Mouse (Mus musculus) frontal cortex, postnatal 14 days (tissue): ENCODE results near the gene Gnb2.
A peak's percentile ranks its signal among the peaks of the same experiment; 100 is the strongest.

ENCODE experiments used
- DNase-seq, 2 experiments: peaks; one replicate each; pipeline ENCODE4 v3.0.0; 2022; ENCODE audit warnings: low spot score in 2 of 2

The Gnb2 gene

DNA sequence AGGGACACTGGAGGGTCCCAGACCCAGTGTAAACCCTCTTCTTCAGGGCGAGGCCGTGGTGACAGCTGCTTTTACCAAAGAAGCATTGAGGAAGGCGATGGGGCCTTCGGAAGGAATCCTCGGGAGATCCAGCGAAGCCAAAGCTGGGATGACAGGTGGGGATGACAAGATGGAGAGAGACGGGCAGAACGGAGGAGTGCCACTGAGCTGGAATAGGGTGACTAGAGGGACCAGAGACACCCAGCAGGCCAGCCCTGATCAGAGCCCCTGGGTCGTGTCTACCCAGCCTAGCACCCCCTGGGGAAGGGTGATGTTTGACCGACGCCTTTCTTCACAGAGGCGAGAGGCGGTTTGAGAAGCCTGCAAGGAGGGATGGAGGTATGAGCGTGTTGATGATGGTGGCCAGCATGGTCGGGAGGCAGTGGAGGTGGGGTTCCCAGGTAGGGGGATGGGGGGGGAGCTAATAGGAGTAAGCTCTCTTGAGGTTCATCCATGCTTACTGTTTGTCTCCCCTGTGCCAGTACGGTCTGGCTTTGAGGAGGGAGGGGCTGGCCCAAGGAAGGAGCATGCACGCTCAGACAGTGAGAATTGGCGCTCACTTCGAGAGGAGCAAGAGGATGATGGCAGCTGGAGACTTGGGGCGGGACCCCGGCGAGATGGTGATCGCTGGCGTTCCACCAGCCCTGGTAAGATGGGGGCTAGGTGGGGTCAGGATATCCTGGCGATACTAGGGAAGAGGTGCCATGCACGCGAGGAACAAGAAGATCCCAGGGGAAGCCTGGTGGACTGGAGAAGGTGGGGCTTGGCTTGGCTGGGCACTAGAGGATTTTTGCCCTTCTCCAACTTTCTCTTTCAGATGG, 13.4 kb downstream of the Gnb2 start:
- DNase-seq, result no peak

DNA sequence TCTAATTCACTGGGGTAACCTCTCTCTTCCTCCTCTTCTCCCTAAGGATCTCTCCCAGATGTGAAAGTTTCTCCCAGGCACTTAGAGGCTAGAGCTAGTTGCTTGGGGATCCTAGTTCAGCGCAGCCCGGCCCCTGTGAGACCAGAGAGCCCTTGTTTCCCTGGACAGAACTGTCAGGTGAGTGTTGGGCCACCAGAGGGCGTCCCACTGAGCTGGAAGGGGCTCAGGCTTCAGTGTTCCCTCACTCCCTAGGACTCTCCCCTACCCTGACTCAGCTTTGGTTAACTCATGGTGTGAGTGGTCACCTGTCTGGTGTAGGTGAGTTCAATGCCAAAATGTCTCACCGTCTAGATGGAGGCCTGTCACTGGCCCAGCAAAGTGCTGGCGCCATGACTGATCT, 14.9 kb downstream of the Gnb2 start, which contains the start of gene Gigyf1:
TSS of gene Gigyf1 (plus strand) at position 113 of the 400 bp plus-strand sequence.
- DNase-seq, result no peak

DNA sequence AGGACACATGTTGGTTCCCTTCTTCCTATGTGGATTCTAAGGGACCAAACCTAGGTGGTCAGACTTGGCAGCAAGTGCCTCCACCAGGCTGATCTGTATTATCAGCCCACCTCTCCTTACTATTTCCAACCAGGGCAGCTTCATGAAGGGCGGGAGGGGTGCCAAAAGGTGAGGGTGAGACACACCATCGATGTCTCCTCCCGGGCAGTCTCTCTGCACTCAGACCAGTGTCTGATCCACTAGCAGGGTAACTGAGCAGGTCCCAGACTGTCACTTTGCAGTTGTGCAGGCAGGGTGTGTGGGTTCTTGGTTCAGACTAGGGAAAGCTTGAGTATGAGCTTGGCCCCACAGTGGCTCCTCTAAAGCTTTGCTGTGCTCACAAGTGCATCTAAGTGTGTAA, 18.5 kb downstream of the Gnb2 start:
- DNase-seq, result no peak

DNA sequence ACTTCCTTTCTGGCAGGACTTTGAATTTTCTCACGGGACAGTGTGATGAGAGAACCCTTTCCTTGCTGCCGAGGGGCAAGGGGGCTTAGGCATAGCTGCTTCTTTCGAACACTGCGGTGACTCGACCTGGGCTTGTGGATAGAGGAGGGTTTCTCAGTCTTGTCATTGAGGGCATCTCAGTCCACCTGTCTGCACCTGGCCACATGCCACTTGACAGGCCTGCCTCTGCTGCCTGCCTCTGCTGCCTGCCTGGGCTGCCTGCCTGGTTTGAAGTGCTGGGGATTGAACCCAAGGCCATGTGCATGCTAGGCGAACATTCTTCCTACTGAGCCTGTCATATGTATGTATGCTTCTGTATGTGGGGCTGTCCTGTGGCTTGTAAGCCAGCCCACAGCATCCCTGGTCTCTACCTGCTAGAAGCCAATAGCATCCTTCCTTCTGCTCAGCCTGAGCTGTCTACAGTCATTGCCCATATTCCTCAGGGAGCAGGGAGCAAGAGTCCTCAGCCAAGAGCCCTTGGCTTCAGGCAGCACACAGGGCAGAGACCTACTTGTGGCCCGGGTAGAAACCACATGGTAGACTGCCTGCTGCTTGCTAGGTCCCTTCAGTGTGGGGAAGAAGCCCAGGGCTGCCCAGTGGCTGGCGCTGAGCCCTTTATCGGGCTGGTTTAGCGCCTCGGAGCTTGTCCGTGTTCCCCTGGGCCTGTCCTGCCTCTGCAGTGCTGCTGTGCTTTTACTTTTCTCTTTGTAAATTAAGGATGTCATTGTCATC, 19.2 kb downstream of the Gnb2 start:
- peak in 1 of 2 experiments; percentile 6 for DNase-seq

DNA sequence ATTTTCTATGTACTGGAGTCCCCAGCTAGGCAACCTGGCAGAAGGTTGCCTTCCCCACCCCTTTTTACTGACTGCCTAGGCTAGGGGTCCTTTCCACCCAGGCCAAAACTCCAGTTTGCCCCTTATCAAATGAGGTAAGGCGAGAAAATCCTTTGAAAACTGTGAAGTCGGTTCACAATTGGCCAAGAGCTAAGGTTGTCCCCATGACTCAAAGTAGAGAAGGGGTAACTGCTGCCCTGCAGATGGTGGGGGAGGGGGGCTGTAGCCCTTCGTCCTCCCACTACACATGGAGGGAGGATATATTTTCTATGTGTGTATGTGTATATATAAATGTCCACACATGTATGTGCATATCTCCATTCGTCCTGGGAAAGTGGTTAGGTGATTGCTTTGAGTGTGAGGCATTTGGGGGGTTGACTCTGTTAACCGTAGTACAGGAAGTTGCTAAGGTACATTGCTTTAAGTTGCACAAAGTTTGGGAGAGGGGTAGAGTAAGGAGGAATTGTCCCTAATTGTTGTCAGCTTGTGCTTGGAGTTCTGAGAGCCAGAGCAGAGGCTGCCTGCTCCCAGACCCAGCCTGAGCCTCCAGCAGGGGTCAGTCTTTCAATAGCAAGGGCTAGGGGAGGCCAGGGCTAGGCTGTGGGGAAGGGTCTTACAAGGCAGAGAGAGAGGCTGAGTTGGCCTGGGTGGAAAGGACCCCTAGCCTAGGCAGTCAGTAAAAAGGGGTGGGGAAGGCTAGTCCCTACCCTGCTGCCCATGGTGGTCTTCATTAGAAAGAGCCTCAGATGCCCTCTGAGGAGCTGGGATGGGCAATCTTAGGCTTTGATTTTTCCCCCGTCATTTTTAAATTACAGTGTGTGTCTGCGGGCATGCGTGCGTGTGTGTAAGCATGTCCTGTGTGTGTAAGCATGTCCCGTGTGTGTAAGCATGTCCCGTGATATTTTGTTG, 20.2 kb downstream of the Gnb2 start:
- DNase-seq, result no peak

DNA sequence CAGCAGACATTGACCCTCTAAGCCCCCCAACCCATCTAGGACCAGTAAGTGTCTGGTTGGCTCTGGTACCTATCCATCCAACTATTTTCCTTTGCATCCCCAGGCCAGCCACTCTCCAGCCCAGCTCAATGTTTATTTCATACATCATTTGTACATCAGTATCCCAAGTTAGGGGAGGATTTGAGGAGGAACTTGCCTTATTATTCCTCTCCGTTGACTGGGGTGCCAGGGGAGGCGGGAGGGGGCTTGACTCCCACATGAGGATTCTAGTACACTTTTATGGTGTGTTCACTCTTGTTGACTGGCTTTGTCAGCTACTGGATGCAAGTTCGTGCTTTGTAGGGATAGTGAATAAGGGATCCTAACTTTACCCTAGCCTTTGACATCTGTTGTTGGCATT, 21.6 kb downstream of the Gnb2 start:
- DNase-seq, result no peak

DNA sequence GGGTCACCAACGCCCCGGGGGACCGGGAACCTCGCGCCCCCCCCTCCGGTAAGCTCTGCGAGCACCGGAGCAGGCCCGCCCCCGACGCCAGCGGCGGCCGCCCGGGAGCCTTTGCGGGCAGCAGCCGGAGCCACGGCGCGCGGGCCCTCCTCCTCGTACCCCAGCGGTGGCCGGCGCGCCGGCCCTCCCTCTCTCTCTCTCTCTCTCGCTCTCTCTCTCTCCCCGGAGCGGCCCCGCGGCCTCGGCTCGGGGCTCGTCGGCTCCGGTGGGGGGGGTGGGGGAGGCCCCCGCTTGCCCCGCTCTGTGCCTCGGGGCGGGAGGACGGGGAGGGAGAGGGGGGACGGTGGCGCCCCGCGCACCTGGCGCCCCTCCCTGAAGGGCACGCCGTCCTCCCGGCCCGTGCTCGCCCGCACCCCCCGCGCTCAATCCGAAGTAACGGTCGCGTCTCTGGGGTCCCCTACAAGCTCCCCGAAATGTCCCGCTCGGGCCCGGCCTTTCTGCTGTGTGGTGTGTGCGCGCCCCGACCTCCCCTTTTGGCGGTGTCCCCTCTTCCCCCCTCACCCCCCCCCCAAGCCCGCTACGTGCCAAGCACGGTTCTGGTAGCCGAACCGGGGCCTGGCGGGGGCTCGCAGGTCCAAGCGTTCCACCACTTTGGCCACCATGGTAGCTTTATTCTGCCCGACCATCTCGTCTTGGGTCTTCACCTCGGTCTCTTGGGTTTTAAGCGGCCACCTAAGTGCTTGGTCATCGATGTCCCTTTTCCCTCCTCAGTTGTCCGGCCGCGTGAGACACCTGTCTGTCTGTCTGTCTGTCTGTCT, 22.5 kb downstream of the Gnb2 start:
- DNase-seq, result peak in 1 of 2 experiments; percentile 6

DNA sequence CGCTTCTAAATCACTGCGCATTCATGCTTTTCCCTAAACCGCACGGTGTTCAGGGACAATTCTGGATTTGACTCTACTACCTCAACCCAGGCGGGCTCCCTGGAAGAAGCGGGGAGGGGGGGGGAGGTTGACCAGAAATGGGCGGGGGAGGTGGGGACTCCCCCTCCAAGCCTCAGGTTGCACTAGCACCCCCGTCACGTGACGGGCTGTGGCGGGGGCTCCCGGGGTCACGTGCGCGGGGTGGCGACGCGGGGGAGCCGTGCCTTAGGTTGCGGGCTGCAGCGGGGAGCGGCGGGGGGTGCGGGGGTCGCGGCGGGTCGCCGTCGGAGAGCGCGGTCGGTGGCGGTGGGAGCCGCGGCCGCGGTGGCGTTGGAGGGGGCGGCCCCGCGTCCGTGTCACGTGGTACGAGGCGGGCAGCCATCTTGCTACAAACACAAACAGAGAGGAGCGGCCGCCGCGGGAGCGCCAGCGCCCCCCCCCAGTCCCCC, 23.3 kb downstream of the Gnb2 start:
- DNase-seq, result peak in 1 of 2 experiments; percentile 70

DNA sequence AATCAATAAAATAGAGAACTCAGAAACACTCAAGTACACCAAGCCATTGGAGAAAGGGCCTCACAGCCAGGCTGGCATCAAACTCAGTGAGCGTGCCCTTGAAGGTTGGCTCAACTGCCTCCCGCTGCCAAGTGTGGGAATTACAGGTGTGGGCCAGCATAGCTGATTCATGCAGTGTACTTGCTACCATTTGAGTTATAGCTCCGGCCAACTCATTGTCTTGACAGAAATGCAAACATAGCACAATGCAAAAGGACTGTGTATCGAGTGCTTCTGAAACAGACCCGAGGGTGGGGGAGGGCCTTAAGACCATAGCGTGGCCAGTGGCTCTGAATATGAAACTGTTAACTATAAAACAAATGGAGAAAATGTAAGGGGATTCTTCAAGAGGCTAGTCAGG, 29.3 kb downstream of the Gnb2 start:
- no peak for DNase-seq

DNA sequence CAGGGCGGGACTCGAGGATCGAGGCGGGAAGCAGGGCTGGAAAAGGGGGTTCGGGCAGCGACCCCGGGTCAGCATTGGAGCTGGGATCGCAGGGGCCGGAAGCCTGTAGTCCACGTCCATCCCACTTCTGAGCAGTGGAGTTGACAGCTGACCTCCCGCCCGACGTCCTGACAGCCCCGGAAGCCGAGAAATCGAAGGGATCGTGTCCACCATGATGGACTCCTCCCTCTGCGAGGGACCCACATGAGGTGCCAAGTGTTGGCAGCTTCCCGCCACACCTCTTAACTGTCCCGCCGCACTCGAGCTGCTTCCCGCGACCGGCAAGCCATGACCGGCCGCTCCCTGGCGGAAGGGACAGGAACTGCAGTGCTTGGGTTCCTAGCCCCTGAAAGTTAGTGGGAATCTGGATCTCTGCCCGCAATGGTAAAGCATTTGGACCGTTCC, 30.6 kb downstream of the Gnb2 start:
- peak in 1 of 2 experiments; percentile 69 for DNase-seq

DNA sequence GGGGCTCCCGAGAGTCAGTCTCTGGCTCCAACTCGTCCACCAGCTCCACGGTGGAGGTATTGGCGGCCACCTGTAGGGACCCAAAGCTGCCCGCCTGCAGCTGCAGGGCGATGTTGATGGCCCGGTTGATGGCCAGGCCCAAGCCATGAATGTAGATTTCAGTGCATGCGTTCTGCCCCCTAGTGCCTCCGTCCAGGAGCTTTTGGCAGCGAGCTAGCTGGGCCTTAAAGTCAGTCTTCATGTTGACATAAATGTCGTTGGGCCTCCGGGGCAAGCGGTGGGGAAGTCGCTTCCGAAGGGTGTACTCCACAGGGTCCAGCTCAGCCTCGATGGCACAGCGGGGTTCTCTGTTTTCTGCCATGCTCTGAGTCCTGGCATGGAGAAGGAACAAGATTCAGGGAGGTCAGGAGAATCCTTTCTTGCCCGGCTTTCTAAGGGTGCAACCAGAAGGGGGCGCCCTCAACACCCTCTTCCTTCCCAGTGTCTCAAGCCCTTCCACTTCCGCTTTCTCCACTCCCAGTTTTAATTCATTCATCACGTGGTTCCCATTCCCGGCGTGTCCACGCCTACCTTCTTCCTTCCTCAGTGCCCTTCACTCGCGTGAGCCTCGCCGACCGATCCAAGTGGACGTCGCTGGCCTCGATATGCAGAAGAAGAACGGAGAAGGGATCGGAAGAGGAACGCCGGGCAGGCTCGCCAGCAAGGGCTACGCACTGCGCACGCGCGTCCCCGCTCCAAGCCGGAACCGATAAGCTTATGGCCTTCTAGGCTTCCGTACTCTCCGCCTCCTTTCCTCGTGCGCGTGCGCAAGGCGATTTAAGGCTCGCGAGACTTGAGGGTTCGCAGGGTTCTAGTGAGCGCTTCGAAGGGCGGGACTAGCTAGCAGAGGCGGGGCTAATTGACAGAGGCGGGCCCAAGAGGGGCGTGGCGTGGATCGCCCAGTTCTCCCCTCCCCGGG, 31.3 kb downstream of the Gnb2 start, which contains the start of gene Pop7:
TSS of gene Pop7 (minus strand) at position 810 of the 958 bp plus-strand sequence.
- DNase-seq, result peak; percentile 100

DNA sequence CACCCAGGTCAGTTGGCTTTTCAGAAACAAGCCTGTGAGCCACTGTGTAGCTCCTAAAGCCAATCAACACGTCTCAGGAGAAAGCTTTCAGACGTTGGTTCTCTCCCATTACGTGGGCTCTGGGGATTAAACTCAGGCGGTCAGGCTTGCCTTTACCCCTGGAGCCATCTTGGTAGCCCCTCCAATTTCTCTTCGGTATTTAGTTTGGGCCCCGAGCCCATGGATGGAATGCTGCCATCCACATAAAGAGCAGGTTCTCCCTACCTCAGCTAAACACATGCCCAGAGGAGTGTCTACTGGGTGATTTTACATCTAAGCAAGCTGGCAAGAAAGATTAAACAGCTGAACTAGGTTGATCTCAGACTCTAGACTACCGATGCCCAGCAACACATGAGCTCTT, 33.1 kb downstream of the Gnb2 start:
- DNase-seq, result no peak

DNA sequence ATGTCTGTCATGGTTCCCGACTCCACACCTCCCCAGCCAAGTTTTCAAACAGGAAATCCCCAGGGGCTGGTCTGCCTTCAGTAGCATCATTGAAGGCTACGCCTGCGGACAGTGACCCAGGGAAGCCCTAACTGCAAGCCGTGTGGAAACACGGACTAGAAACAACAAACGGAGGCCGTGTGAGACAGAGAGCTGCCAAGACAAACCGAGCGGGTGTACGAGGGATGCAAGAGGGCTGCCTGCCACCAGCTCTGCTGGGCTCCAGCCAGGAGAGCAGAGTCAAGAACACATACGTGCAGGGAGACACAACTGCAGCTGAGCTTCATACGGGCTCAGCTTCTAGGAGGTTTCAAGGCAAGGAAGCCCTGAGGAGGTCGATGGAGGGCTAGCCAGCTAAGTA, 39.5 kb downstream of the Gnb2 start:
- no peak for DNase-seq

DNA sequence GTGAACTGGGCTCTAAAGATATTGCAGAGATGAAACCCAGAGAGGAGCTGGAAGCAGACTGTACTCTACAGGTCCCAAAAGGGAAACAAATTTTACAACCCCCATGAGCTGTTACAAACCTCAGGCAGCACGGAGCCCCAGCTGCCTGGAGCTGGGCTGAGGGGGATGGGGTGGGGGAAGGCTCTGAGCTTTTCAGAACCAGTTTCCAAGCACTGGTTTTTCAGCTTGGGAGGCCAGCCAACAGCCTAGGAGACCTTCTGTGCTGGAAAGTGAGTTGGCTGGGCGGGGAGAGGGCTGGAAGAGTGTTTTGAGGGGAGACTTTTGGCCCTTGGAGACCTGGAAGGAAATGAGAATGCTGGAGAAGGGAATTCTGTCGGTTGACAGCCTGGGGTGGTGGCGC, 41.8 kb downstream of the Gnb2 start:
- DNase-seq, result no peak

DNA sequence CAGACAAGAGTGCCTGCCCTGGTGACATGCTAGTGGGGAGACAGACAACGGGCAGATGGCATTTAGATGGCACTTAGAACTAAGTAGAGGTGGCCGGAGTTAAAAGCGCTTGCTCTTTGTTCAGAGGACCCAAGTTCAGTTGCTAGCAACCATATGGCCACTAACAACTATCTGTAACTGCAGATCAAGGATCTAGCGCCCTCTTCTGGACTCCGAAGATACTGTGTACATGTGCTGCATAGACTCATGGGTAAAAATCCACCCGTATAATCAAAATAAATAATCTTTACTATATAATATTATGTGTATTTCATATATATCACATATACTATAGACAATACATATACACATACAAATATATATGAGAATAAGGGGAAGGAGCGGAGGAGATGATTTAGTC, 45.7 kb downstream of the Gnb2 start:
- no peak for DNase-seq

DNA sequence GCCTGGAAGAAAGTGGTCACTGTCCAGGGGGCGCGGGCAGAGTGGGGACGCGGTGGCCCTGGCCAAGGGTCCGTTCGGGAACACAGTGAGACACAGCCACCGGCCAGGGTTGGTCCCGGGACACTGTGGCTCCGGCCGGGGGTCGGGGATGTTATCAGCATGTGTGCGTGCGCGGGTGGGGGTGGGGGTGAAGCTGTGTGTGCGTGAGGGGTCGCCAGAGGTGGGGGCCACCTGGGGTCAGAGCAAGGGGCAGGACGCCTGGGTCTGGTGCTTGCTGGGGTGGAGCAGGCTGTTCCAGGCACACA, 47.5 kb downstream of the Gnb2 start:
- no peak for DNase-seq

DNA sequence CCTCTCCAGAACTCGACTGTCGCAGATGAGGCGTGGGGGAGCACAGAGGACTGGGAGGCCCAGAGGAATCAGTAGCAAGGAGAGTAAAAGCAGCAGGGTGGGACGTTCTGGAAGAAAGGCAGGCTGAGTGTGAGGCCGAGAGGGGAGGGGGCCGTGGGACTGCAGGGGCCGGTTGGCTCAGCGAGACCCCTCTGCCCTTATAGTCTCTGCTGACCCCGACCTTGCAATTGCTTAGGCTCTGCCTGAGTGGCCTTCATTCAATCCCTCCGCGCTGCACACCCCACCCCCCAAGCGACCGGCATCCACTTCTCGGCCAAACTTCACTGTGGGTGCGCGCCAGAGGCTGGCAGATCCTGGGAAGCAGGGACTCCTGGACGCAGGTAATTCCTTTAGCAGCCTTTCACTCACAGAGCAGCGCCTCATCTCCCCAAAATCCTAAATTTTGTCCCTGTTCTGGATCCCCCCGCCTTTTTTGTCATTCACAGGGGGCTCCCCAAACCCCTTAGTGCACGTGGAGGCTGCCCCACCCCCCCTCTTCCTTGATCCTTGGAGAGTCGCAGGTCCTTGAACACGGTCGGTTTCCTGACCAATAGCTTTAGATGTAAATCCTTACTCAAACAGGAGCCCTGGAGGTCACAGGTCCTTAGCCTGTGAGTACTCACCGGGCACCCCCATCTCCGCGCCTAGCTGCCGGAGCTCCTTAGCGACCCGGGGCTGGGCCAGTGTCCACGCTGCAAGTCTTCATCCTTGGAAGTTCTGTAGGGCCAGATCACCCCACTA, 48.0 kb downstream of the Gnb2 start:
- no peak for DNase-seq

DNA sequence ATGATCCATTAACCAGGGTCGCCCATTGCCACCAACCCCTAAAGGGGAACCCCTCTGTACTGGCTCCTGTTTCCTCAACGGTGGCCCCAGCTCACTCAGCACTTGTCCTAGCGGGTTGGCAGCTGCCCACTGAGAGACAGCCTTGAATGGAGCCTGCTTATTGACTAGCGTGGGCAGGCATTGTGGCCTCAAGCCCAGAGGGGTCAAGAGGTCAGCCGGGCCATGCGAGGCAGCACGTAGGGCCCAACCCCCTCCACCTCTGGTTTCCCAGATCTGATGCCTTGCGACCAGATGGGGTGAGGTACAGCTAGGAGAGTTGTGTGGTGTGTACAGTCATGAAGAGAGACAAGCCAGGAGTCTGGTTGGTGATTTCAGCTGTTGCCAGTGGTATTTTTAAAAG, 51.4 kb downstream of the Gnb2 start:
- no peak for DNase-seq

DNA sequence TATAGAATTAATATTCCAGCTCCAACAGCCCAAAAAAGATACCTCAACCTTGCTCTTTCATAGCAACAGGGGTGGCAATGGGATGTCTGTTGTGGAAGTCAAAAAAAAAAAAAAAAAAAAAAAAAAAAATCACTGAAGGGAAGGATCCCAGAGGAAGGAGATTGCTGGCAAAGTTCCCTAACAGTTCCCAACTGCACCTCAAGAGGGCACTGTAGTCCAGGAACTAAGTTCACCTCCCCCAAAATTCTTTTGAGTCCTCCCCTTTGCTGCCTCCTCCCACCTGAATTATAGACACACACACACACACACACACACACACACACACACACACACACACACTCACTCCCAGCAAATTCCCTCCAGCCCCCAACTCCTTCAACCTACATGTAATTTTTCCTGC, 52.2 kb downstream of the Gnb2 start:
- DNase-seq, result peak; percentile 64 to 72
